Mouse (Mus musculus): Measurements from ENCODE around the gene Olfr1510. TPM values are rescaled to one million over a fixed set of nuclear protein-coding genes. Genes with fewer than 3 reads are reported as not detected.

Olfr1510 gene
- polyA plus RNA-seq (2015; fragmentation: Illumina TruSeq; extraction: RNeasy Lipid Tissue Mini Kit (QIAGEN cat#74804); ENCODE audit: insufficient read depth, low read depth, low replicate concordance), result not detected

DNA sequence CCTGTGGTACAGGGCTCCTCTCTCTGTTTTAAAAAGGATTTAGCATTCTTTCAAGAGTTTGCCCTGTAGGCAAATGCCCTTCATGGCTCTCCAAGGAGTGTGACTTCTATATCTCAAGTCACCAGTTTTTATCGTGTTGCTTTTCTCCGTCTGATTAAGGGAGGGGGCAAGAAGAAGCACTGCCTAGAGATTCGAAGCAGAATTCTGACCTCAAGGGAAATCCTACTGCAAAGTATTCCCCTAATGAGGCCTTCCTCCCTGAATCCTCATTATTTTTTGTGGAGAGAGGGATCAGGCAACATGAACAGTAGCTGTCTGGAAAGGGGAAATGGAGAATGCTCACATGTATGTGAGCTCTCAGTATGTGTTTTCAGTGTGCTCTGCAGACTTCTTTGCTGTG lies at the start of gene Olfr1510:
TSS of gene Olfr1510 (minus strand) at position 101 of the 400 bp plus-strand sequence.

GRCm38 (mm10) chr14:52442690-52443089 lies 28.5 kb upstream of the Olfr1510 start, which contains the start of gene Olfr1509:
TSS of gene Olfr1509 (plus strand) at chr14:52442990.

DNA sequence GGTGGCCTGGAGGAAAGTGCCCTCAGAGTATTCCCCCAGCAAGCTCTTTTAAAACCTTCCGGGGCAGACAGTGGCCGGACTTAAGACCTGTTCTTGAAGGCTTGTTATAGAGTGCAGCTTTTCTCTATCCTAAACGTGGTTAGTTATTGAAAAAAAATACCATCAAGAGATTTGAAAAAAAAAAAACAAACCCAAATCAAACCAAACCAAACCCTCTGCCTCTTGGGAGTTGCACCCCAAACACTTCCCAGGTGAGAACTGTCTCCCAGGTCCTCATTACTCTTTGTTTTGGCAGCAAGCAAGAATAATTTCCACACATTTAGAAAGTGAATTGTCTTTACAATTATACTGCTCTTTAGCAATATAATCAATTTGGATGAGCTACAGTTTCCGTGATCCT lies 16.9 kb downstream of the Olfr1510 start, which contains the start of gene Olfr1511:
TSS of gene Olfr1511 (minus strand) at position 101 of the 400 bp plus-strand sequence.

DNA sequence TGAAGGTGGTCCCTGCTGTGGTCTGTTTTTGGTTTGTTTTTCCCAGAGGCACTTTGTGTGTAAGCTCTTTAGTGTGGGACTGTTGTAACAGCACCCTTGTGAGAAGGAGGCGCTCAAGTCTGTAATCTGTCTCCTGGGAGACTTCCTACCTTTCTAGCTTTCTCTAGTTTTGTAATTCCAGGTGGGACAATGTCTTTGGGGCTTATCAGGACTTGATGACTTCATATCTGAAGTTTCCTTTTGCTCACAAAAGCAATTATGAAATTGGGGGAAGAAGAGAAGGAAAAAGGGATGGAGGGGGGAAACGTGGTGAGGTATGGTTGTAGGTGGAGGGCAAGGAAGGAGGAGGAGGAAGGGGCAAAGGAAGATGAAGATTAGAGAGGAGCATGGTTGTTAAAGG lies 35.1 kb downstream of the Olfr1510 start, which contains the start of gene Olfr1512:
TSS of gene Olfr1512 (minus strand) at position 101 of the 400 bp plus-strand sequence.

Other genes starting within 250 kb of the Olfr1510 start
- 8.1 TPM for gene Supt16, start 217.0 kb downstream of the Olfr1510 start, polyA plus RNA-seq (2015; fragmentation: Illumina TruSeq; extraction: RNeasy Lipid Tissue Mini Kit (QIAGEN cat#74804); ENCODE audit: insufficient read depth, low read depth, low replicate concordance)
- 13.8 TPM for gene Chd8, start 156.6 kb downstream of the Olfr1510 start, polyA plus RNA-seq (2015; fragmentation: Illumina TruSeq; extraction: RNeasy Lipid Tissue Mini Kit (QIAGEN cat#74804); ENCODE audit: insufficient read depth, low read depth, low replicate concordance)
- gene Tox4, start 135.2 kb downstream of the Olfr1510 start, polyA plus RNA-seq (2015; fragmentation: Illumina TruSeq; extraction: RNeasy Lipid Tissue Mini Kit (QIAGEN cat#74804); ENCODE audit: insufficient read depth, low read depth, low replicate concordance), result 5.0 TPM
- gene Rab2b, start 134.8 kb downstream of the Olfr1510 start, polyA plus RNA-seq (2015; fragmentation: Illumina TruSeq; extraction: RNeasy Lipid Tissue Mini Kit (QIAGEN cat#74804); ENCODE audit: insufficient read depth, low read depth, low replicate concordance), result 3.7 TPM
- 17.2 TPM for gene Mettl3, start 109.2 kb downstream of the Olfr1510 start, polyA plus RNA-seq (2015; fragmentation: Illumina TruSeq; extraction: RNeasy Lipid Tissue Mini Kit (QIAGEN cat#74804); ENCODE audit: insufficient read depth, low read depth, low replicate concordance)
- gene Sall2, start 85.6 kb downstream of the Olfr1510 start, polyA plus RNA-seq (2015; fragmentation: Illumina TruSeq; extraction: RNeasy Lipid Tissue Mini Kit (QIAGEN cat#74804); ENCODE audit: insufficient read depth, low read depth, low replicate concordance), result 1.2 TPM
- gene Olfr1513, start 58.0 kb downstream of the Olfr1510 start, polyA plus RNA-seq (2015; fragmentation: Illumina TruSeq; extraction: RNeasy Lipid Tissue Mini Kit (QIAGEN cat#74804); ENCODE audit: insufficient read depth, low read depth, low replicate concordance), result not detected
- not detected for gene Olfr1512, start 35.2 kb downstream of the Olfr1510 start, polyA plus RNA-seq (2015; fragmentation: Illumina TruSeq; extraction: RNeasy Lipid Tissue Mini Kit (QIAGEN cat#74804); ENCODE audit: insufficient read depth, low read depth, low replicate concordance)
- not detected for gene Olfr1511, start 17.0 kb downstream of the Olfr1510 start, polyA plus RNA-seq (2015; fragmentation: Illumina TruSeq; extraction: RNeasy Lipid Tissue Mini Kit (QIAGEN cat#74804); ENCODE audit: insufficient read depth, low read depth, low replicate concordance)
- gene Olfr1509, start 28.6 kb upstream of the Olfr1510 start, polyA plus RNA-seq (2015; fragmentation: Illumina TruSeq; extraction: RNeasy Lipid Tissue Mini Kit (QIAGEN cat#74804); ENCODE audit: insufficient read depth, low read depth, low replicate concordance), result not detected
- gene Olfr1508, start 53.1 kb upstream of the Olfr1510 start, polyA plus RNA-seq (2015; fragmentation: Illumina TruSeq; extraction: RNeasy Lipid Tissue Mini Kit (QIAGEN cat#74804); ENCODE audit: insufficient read depth, low read depth, low replicate concordance), result not detected
- not detected for gene Olfr1507, start 81.4 kb upstream of the Olfr1510 start, polyA plus RNA-seq (2015; fragmentation: Illumina TruSeq; extraction: RNeasy Lipid Tissue Mini Kit (QIAGEN cat#74804); ENCODE audit: insufficient read depth, low read depth, low replicate concordance)

All from pancreas, adult 10 weeks (tissue).